Mouse (Mus musculus) midbrain, postnatal 0 days (tissue): ENCODE measurements around the gene Ndufa4l2. TPM values are rescaled to one million over a fixed set of nuclear protein-coding genes. Genes with fewer than 3 reads are reported as not detected.
A peak's percentile ranks its signal among the peaks of the same experiment; 100 is the strongest.

ENCODE experiments used
- ATAC-seq: fragments of 200-750 bp; cut with Nextera tagmentation; 2 replicates; pipeline ENCODE4 v1.8.0; 2017; ENCODE audit warnings: moderate number of reproducible peaks, mild to moderate bottlenecking, moderate TSS enrichment, moderate library complexity; ENCODE audit not compliant: low FRiP score
- DNase-seq: peaks from one replicate; pipeline ENCODE4 v3.0.0-alpha.2; 2015; ENCODE audit warnings: low spot score
- H3K27ac ChIP-seq: fragments of 300-500 bp; sonication (generic); 2 replicates; pipeline ENCODE4 v1.5.1; 2014; ENCODE audit warnings: low read depth, mild to moderate bottlenecking, low read length, mixed read lengths
- H3K27me3 ChIP-seq: fragments of 300-500 bp; sonication (generic); 2 replicates; pipeline ENCODE4 v1.6.1; 2014; ENCODE audit warnings: low read length, control low read depth, mixed read lengths; ENCODE audit not compliant: insufficient read depth
- H3K36me3 ChIP-seq: fragments of 300-500 bp; sonication (generic); 2 replicates; pipeline ENCODE4 v1.6.1; 2014; ENCODE audit warnings: low read length, control low read depth, mixed read lengths; ENCODE audit not compliant: insufficient read depth
- H3K4me1 ChIP-seq: fragments of 300-500 bp; sonication (generic); 2 replicates; pipeline ENCODE4 v1.6.1; 2014; ENCODE audit warnings: mild to moderate bottlenecking, control low read depth, antibody characterized with exemption, low read length, mixed read lengths; ENCODE audit not compliant: insufficient read depth
- H3K4me2 ChIP-seq: fragments of 300-500 bp; sonication (generic); 2 replicates; pipeline ENCODE4 v1.6.1; 2014; ENCODE audit warnings: low read depth, mild to moderate bottlenecking, low read length, mixed read lengths; ENCODE audit not compliant: poor library complexity, severe bottlenecking
- H3K4me3 ChIP-seq: fragments of 300-500 bp; sonication (generic); 2 replicates; pipeline ENCODE4 v1.5.1; 2014; ENCODE audit warnings: low read depth, mild to moderate bottlenecking, low read length, moderate library complexity
- H3K9ac ChIP-seq: fragments of 300-500 bp; sonication (generic); replicated peaks from 2 replicates; pipeline ENCODE4 v1.6.1; 2014; ENCODE audit warnings: mild to moderate bottlenecking, low read length, moderate library complexity, mixed read lengths; ENCODE audit not compliant: poor library complexity, severe bottlenecking
- H3K9me3 ChIP-seq: fragments of 300-500 bp; sonication (generic); 2 replicates; pipeline ENCODE4 v1.6.1; 2016; ENCODE audit warnings: low read length, control low read depth
- CTCF ChIP-seq: IDR thresholded peaks from 2 replicates; pipeline ENCODE4 v1.5.1; 2016; ENCODE audit warnings: antibody characterized with exemption, mild to moderate bottlenecking
- WGBS: fragments of 180-500 bp; shearing (Covaris S2); extraction: QIAGEN DNeasy Blood & Tissue Kit; methylation state at CpG from one replicate; pipeline ENCODE4 v1.1.7; 2014; 5-methylcytosine and 5-hydroxymethylcytosine counted together
- polyA plus RNA-seq: library from polyadenylated mRNA; unstranded; fragments of >200 nt; fragmentation: Nextera tagmentation; extraction: Ambion mirVana; gene quantifications from 2 replicates; pipeline ENCODE4 v1.2.1, GENCODE M21; 2015
- total RNA-seq: library from RNA; depleted of rRNA; stranded (reverse); fragments of >200 nt; gene quantifications from 2 replicates; pipeline ENCODE4 v1.2.3, GENCODE M21; 2014

Gene Ndufa4l2
- total and polyA plus RNA-seq, 2 experiments from 2014 or later: 16.6 to 18.7 TPM

- no peak overlapping the region for H3K4me2 ChIP-seq
- peaks cover 8% of the 10 kb centered on the region; the same call in 1 of the 2 replicates for H3K27me3 ChIP-seq
- no peak overlapping the region for H3K27ac ChIP-seq
- no peak for TF ChIP-seq CTCF
- no peak for ATAC-seq
- DNase-seq: no peak
- WGBS: 85% methylated on average over 20 of the region's 20 CpGs
- H3K9ac ChIP-seq: no peak overlapping the region
- no peak overlapping the region for H3K4me3 ChIP-seq
- H3K36me3 ChIP-seq: peaks cover 19% of the 10 kb centered on the region
- H3K9me3 ChIP-seq: no peaks in the 10 kb centered on the region
- 0 out of 2 replicates have a peak, but pooled peaks cover 4% of the 10 kb centered on the region for H3K4me1 ChIP-seq
Observed at GRCm38 (mm10) chr10:127520714-127521357, 6.1 kb downstream of the Ndufa4l2 start.

- no peak for DNase-seq
- Histone ChIP-seq H3K9me3 (no peaks in the 10 kb centered on the region), H3K9ac (peak overlapping the region; percentile 56), H3K27me3 (peaks cover 8% of the 10 kb centered on the region; the same call in 1 of the 2 replicates), H3K4me3 (peak overlapping the region; percentile 51), H3K4me2 (peak overlapping the region; percentile 88), H3K36me3 (peaks cover 19% of the 10 kb centered on the region), H3K4me1 (peaks cover 5% of the 10 kb centered on the region; the same call in 1 of the 2 replicates), H3K27ac (no peak overlapping the region)
- no peak for ATAC-seq
- 12% methylated on average over 12 of the region's 12 CpGs for WGBS
- no peak for TF ChIP-seq CTCF
Observed at GRCm38 (mm10) chr10:127521611-127522080, 6.9 kb downstream of the Ndufa4l2 start.

GRCm38 (mm10) chr10:127522088-127522581 lies 7.4 kb downstream of the Ndufa4l2 start, which contains the start of gene Shmt2:
Gene Shmt2, minus strand, starts transcription at chr10:127522444.
- WGBS: under 1% methylated on average over 21 of the region's 21 CpGs
- ATAC-seq: peak; percentile 53; the same call in 1 of the 2 replicates
- Histone ChIP-seq H3K27ac (no peak within 1 kb of the TSS), H3K27me3 (peaks cover 8% of the 10 kb centered on the region; the same call in 1 of the 2 replicates), H3K4me2 (peak within 1 kb of the TSS; percentile 88), H3K4me3 (peak within 1 kb of the TSS; percentile 51), H3K9me3 (no peaks in the 10 kb centered on the region), H3K4me1 (peaks cover 8% of the 10 kb centered on the region; the same call in 1 of the 2 replicates), H3K9ac (peak within 1 kb of the TSS; percentile 56), H3K36me3 (peaks cover 19% of the 10 kb centered on the region)
- peak; percentile 98 for DNase-seq
- no peak for TF ChIP-seq CTCF

- no peak for TF ChIP-seq CTCF
- ATAC-seq: no peak
- Histone ChIP-seq H3K27ac (no peak overlapping the region), H3K4me1 (peaks cover 8% of the 10 kb centered on the region), H3K9me3 (no peaks in the 10 kb centered on the region), H3K9ac (no peak overlapping the region), H3K4me3 (no peak overlapping the region), H3K36me3 (0 out of 2 replicates have a peak, but pooled peaks cover 4% of the 10 kb centered on the region), H3K4me2 (no peak overlapping the region; the same call in 1 of the 2 replicates), H3K27me3 (peaks cover 8% of the 10 kb centered on the region; the same call in 1 of the 2 replicates)
- no peak for DNase-seq
- WGBS: 4% methylated on average over 23 of the region's 23 CpGs
Observed at GRCm38 (mm10) chr10:127524646-127525255, 10.0 kb downstream of the Ndufa4l2 start.

- Histone ChIP-seq H3K36me3 (no peaks in the 10 kb centered on the region), H3K4me1 (peaks cover 12% of the 10 kb centered on the region), H3K27me3 (peaks cover 8% of the 10 kb centered on the region; the same call in 1 of the 2 replicates), H3K9me3 (no peaks in the 10 kb centered on the region), H3K4me2 (0 out of 2 replicates have a peak overlapping the region, but pooled peaks have one; percentile 30), H3K27ac (no peak overlapping the region), H3K9ac (no peak overlapping the region), H3K4me3 (peak overlapping the region; percentile 1; the same call in 1 of the 2 replicates)
- TF ChIP-seq CTCF: no peak
- DNase-seq (no peak), ATAC-seq (no peak)
- WGBS: 6% methylated on average over 26 of the region's 26 CpGs
Observed at GRCm38 (mm10) chr10:127526048-127526447, 11.3 kb downstream of the Ndufa4l2 start.
